Mouse (Mus musculus) large intestine, adult 2 months (tissue): ENCODE data around the gene Senp1. TPM values are rescaled to one million over a fixed set of nuclear protein-coding genes. Genes with fewer than 3 reads are reported as not detected.

Experiments
- DNase-seq: peaks from one replicate; pipeline ENCODE4 v3.0.0-alpha.2; 2012; ENCODE audit warnings: low read depth, low spot score
- WGBS: fragments of 180-500 bp; shearing (Covaris S2); methylation state at CpG from one replicate; pipeline ENCODE4 v1.1.7; 2018; 5-methylcytosine and 5-hydroxymethylcytosine counted together
- polyA plus RNA-seq: library from polyadenylated mRNA; depleted of rRNA; stranded (reverse); fragments of >200 nt; gene quantifications from 2 replicates; pipeline ENCODE4 v1.2.3, GENCODE M21; 2012; rRNA removed

Senp1 gene
- polyA plus RNA-seq = 9.3 and 12.1 TPM in 2 replicates

- WGBS = 1% methylated on average over 57 of the region's 58 CpGs
- peak; percentile 62 for DNase-seq
These were observed at the start of gene Senp1 for GRCm38 (mm10) chr15:98093121-98094011. Senp1 (minus strand) TSS chr15:98093744.

- 92% methylated on average over 10 of the region's 10 CpGs for WGBS
These were observed 49.0 kb upstream of the Senp1 start for GRCm38 (mm10) chr15:98142515-98142914.

GRCm38 (mm10) chr15:98140809-98141208 lies 47.3 kb upstream of the Senp1 start:
- WGBS = 93% methylated on average over 5 of the region's 5 CpGs
- no peak for DNase-seq

More at GRCm38 (mm10) chr15:98142515-98142914, 49.0 kb upstream of the Senp1 start:
- no peak for DNase-seq

- peak; percentile 37 for DNase-seq
- 33% methylated on average over 7 of the region's 7 CpGs for WGBS
These were observed 46.2 kb upstream of the Senp1 start for GRCm38 (mm10) chr15:98139763-98140162.

- 89% methylated on average over 9 of the region's 9 CpGs for WGBS
These were observed 43.3 kb upstream of the Senp1 start for GRCm38 (mm10) chr15:98136871-98137270.

GRCm38 (mm10) chr15:98135671-98136070 lies 42.1 kb upstream of the Senp1 start:
- 93% methylated on average over 13 of the region's 13 CpGs for WGBS
- no peak for DNase-seq

More at GRCm38 (mm10) chr15:98136871-98137270, 43.3 kb upstream of the Senp1 start:
- DNase-seq = no peak

GRCm38 (mm10) chr15:98134666-98135065 lies 41.1 kb upstream of the Senp1 start:
- WGBS = 75% methylated on average over 3 of the region's 3 CpGs
- no peak for DNase-seq

GRCm38 (mm10) chr15:98134034-98134433 lies 40.5 kb upstream of the Senp1 start:
- DNase-seq = no peak
- WGBS = 89% methylated on average over 4 of the region's 4 CpGs

GRCm38 (mm10) chr15:98133471-98133870 lies 39.9 kb upstream of the Senp1 start:
- DNase-seq = no peak
- WGBS = 96% methylated on average over 3 of the region's 3 CpGs

- no peak for DNase-seq
- 72% methylated on average over 15 of the region's 15 CpGs for WGBS
These were observed 38.6 kb upstream of the Senp1 start for GRCm38 (mm10) chr15:98131942-98132655.

GRCm38 (mm10) chr15:98131451-98131850 lies 37.9 kb upstream of the Senp1 start:
- DNase-seq = no peak
- WGBS = 89% methylated on average over 7 of the region's 7 CpGs

- no peak for DNase-seq
- WGBS = 95% methylated on average over 4 of the region's 4 CpGs
These were observed 37.5 kb upstream of the Senp1 start for GRCm38 (mm10) chr15:98131001-98131400.

GRCm38 (mm10) chr15:98120831-98121230 lies 27.3 kb upstream of the Senp1 start:
- no peak for DNase-seq
- 92% methylated on average over 20 of the region's 20 CpGs for WGBS

- WGBS = 90% methylated on average over 12 of the region's 12 CpGs
- no peak for DNase-seq
These were observed 25.8 kb upstream of the Senp1 start for GRCm38 (mm10) chr15:98119363-98119762.

- no peak for DNase-seq
These were observed 22.7 kb upstream of the Senp1 start for GRCm38 (mm10) chr15:98116287-98116686.

GRCm38 (mm10) chr15:98115779-98116163 lies 22.2 kb upstream of the Senp1 start:
- no peak for DNase-seq

More at GRCm38 (mm10) chr15:98116287-98116686, 22.7 kb upstream of the Senp1 start:
- WGBS = 85% methylated on average over 5 of the region's 5 CpGs

GRCm38 (mm10) chr15:98114852-98115778 lies 21.6 kb upstream of the Senp1 start:
- no peak for DNase-seq
- 86% methylated on average over 10 of the region's 10 CpGs for WGBS

More at GRCm38 (mm10) chr15:98115779-98116163, 22.2 kb upstream of the Senp1 start:
- WGBS = 81% methylated on average over 9 of the region's 9 CpGs

- no peak for DNase-seq
- 86% methylated on average over 10 of the region's 10 CpGs for WGBS
These were observed 20.7 kb upstream of the Senp1 start for GRCm38 (mm10) chr15:98114098-98114851.

- no peak for DNase-seq
- WGBS = 36% methylated on average over 5 of the region's 5 CpGs
These were observed 18.2 kb upstream of the Senp1 start for GRCm38 (mm10) chr15:98111791-98112190.
